Mouse (Mus musculus) stomach, embryonic 14.5 days (tissue): ENCODE results near the gene Cplx2. TPM values are rescaled to one million over a fixed set of nuclear protein-coding genes. Genes with fewer than 3 reads are reported as not detected.

ENCODE experiments used
- ATAC-seq: fragments of 200-750 bp; cut with Nextera tagmentation; 2 replicates; pipeline ENCODE4 v1.8.0; 2017; ENCODE audit warnings: low read depth, moderate TSS enrichment; ENCODE audit not compliant: insufficient number of reproducible peaks, insufficient read depth, low FRiP score
- H3K27ac ChIP-seq: fragments of 300-500 bp; sonication (generic); 2 replicates; pipeline ENCODE4 v1.5.1; 2014; ENCODE audit warnings: mild to moderate bottlenecking, low read length, moderate library complexity, mixed read lengths
- H3K27me3 ChIP-seq: fragments of 300-500 bp; sonication (generic); 2 replicates; pipeline ENCODE4 v1.6.1; 2014; ENCODE audit warnings: low read length, control low read depth, mixed read lengths; ENCODE audit not compliant: control insufficient read depth, insufficient read depth
- H3K36me3 ChIP-seq: fragments of 300-500 bp; sonication (generic); 2 replicates; pipeline ENCODE4 v1.6.1; 2014; ENCODE audit warnings: mild to moderate bottlenecking, control low read depth, low read length, moderate library complexity, mixed read lengths; ENCODE audit not compliant: control insufficient read depth, insufficient read depth
- H3K4me1 ChIP-seq: fragments of 300-500 bp; sonication (generic); 2 replicates; pipeline ENCODE4 v1.6.1; 2014; ENCODE audit warnings: low read length, control low read depth, mixed read lengths; ENCODE audit not compliant: control insufficient read depth, insufficient read depth
- H3K4me2 ChIP-seq: fragments of 300-500 bp; sonication (generic); replicated peaks from 2 replicates; pipeline ENCODE4 v1.6.1; 2014; ENCODE audit warnings: low read depth, low read length, control low read depth
- H3K4me3 ChIP-seq: fragments of 300-500 bp; sonication (generic); 2 replicates; pipeline ENCODE4 v1.5.1; 2014; ENCODE audit warnings: low read depth, low read length, control low read depth
- H3K9ac ChIP-seq: fragments of 300-500 bp; sonication (generic); replicated peaks from 2 replicates; pipeline ENCODE4 v1.6.1; 2014; ENCODE audit warnings: low read depth, mild to moderate bottlenecking, control low read depth, low read length, moderate library complexity, mixed read lengths
- H3K9me3 ChIP-seq: fragments of 300-500 bp; sonication (generic); 2 replicates; pipeline ENCODE4 v1.6.1; 2016; ENCODE audit warnings: low read depth, low read length, control low read depth; ENCODE audit not compliant: control insufficient read depth
- WGBS: fragments of 180-500 bp; shearing (Covaris S2); extraction: QIAGEN DNeasy Blood & Tissue Kit; methylation state at CpG from one replicate; pipeline ENCODE4 v1.1.7; 2014; 5-methylcytosine and 5-hydroxymethylcytosine counted together
- polyA plus RNA-seq: library from polyadenylated mRNA; unstranded; fragments of >200 nt; fragmentation: Nextera tagmentation; extraction: Ambion mirVana; gene quantifications from 2 replicates; pipeline ENCODE4 v1.2.1, GENCODE M21; 2014

Gene Cplx2
- 7.7 and 8.7 TPM in 2 replicates for polyA plus RNA-seq

DNA sequence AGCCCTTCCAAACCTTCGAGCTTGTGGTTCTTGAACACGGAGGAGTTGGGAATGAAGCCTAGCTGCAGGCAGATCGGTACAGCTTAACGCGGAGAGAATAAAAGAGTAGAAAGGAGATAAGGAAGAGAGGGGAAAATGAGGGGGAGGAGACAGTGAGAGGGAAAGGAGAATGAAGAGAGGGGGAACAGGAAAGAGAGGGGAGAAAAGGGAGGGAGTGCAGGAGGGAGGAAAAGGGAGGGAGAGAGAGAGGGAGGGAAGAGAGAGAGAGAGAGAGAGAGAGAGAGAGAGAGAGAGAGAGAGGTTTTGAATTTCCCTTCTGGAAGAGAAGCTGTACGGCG, at the start of gene Cplx2:
Gene Cplx2, plus strand, starts transcription at position 301 of the 338 bp plus-strand sequence.
- peak within 1 kb of the TSS; percentile 49 for H3K4me2 ChIP-seq
- H3K4me3 ChIP-seq, result peak within 1 kb of the TSS; percentile 27
- 1% methylated on average over 7 of the region's 7 CpGs for WGBS
- no peak for ATAC-seq
- H3K9me3 ChIP-seq, result no peaks in the 10 kb centered on the region
- no peaks in the 10 kb centered on the region for H3K27me3 ChIP-seq
- H3K36me3 ChIP-seq, result no peaks in the 10 kb centered on the region
- H3K27ac ChIP-seq, result peak within 1 kb of the TSS; percentile 33; the same call in 1 of the 2 replicates
- peaks cover 26% of the 10 kb centered on the region for H3K4me1 ChIP-seq
- H3K9ac ChIP-seq, result no peak within 1 kb of the TSS

DNA sequence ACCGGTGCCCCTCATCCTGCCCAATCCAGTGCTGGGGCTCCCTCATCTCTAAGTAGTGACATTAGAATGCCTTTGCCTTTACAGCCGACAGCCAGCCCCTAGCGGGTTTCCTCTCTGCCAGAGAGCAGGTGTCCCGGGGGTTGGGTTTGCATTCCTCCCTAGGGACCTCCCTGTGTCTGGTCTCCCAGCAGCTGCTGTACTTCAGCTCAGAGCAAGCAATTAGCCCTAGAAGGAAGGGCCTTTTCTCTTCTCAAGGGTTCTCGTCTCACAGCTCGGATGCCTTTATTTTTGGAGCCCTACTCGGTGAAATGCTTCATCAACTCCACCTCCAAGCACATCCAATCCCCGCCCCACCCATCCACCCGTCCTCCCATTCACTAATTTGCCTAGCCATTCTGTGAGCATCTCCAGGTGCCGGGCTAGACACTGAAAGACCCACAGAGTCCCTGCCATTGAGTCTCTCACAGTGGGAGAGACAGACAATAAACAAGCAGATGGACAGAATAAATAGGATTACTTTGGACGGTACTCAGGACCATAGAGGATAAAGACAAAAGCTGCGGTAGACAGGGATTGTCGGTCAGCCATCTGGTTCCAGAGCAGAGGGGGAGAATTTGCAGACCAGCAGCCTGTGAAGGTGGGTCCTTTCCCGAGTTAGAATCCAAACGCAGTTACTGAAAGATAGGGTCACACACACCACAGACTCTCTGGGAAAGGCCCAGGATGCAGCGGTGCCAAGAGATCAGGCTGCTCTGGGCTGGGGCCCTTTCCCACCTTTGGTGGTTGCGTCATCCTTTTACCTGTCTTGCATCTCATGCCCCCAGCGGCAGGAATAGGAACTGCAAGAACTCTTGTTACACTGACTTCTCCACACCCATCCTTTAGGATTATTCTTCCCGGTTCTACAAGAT, 48.5 kb upstream of the Cplx2 start:
- WGBS, result 43% methylated on average over 19 of the region's 19 CpGs
- Histone ChIP-seq H3K9me3 (no peaks in the 10 kb centered on the region), H3K4me2 (no peak overlapping the region), H3K4me3 (no peak overlapping the region), H3K27me3 (no peaks in the 10 kb centered on the region), H3K9ac (no peak overlapping the region), H3K27ac (no peak overlapping the region), H3K4me1 (peaks cover 7% of the 10 kb centered on the region; the same call in 1 of the 2 replicates), H3K36me3 (no peaks in the 10 kb centered on the region)
- ATAC-seq, result no peak

DNA sequence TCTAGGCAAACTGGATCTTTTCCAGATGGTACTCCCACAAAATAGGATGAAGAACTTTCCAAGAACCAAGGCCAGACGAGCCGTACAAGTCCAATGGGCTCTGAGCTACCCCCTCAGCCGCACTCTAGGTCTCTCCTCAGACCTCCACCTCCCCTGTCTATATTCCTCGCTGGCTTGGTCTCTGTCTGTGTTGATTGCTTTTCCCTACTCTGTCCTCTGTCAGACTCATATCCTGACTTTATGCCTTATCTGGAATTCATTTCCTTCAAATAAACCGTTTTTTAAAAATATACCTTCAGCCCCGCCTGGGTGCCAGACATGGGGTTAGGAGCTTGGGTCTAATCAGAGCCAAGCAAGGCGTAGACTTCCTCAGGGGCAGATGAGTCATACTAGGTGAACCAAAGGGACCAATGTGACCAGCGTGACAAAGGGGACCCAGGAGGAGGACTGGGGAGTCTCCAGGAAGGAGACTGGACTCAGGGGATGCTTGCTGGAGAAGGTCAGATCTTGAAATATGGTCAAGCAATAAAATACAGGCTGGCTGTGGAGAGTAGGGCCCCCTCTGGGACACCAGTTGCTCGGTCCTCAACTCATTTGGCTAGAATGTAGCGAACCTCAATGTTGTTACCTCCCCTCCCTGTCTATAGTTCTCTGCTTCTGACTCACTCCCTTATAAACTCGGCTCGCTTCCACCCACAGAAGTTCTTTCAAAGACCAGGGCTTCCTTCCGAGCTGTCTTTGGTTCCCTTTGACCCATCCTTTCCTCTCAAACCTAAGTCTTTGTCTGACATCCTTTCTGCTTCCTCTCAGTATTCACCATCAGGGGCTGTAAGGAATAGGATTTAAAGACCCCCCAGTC, 47.6 kb upstream of the Cplx2 start:
- no peak overlapping the region for H3K27ac ChIP-seq
- H3K4me1 ChIP-seq, result peaks cover 7% of the 10 kb centered on the region; the same call in 1 of the 2 replicates
- ATAC-seq, result no peak
- whole genome bisulfite sequencing, result 77% methylated on average over 13 of the region's 13 CpGs
- no peak overlapping the region for H3K9ac ChIP-seq
- H3K9me3 ChIP-seq, result no peaks in the 10 kb centered on the region
- H3K4me2 ChIP-seq, result no peak overlapping the region
- no peaks in the 10 kb centered on the region for H3K36me3 ChIP-seq
- H3K27me3 ChIP-seq, result no peaks in the 10 kb centered on the region
- no peak overlapping the region for H3K4me3 ChIP-seq

DNA sequence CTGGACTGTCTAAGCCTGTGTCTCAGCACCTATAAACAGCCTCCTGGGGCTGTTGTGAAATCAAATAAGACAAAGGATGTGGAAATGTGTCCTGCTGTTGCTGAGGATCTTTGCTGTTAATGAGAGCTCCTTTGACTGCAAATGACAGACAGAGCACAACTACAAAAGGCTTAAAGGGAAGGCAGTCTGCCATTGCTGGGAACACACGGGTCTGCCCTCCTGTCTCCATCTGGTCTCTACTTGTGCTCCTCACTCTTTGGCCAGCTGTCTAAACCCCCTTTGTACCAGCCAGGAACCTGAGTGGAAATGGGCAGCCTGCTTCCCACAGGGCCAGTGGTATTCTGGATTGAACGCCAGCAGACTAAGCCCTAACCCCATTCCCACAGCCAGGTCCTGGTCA, 47.0 kb upstream of the Cplx2 start:
- H3K9ac ChIP-seq, result no peak overlapping the region
- H3K27me3 ChIP-seq, result no peaks in the 10 kb centered on the region
- no peak overlapping the region for H3K4me2 ChIP-seq
- H3K4me1 ChIP-seq, result peaks cover 7% of the 10 kb centered on the region; the same call in 1 of the 2 replicates
- no peak overlapping the region for H3K4me3 ChIP-seq
- no peak overlapping the region for H3K27ac ChIP-seq
- no peaks in the 10 kb centered on the region for H3K36me3 ChIP-seq
- no peak for ATAC-seq
- WGBS, result 78% methylated on average over 2 of the region's 2 CpGs
- H3K9me3 ChIP-seq, result no peaks in the 10 kb centered on the region

DNA sequence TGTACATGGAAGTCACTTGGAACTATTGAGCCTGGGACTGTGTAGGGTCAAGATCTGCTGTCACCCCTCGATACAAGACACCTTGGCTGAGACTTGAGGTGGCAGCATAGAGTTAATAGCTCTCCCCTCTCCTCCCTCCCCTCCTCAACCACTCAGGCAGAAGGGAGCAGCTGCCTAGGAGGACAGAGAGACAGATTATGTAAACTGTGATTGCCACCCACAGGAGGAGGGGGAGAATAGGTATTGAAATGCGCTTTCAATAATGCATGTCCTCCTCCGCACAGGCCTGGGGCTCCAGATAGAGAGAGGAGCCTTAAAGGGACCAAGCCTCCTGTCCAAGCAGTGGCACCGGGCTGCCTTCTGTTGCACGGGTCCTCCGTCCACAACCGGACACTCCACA, 45.3 kb upstream of the Cplx2 start:
- no peaks in the 10 kb centered on the region for H3K27me3 ChIP-seq
- no peak overlapping the region for H3K4me2 ChIP-seq
- no peak overlapping the region for H3K4me3 ChIP-seq
- 51% methylated on average over 7 of the region's 7 CpGs for WGBS
- H3K36me3 ChIP-seq, result no peaks in the 10 kb centered on the region
- no peak overlapping the region for H3K27ac ChIP-seq
- H3K9ac ChIP-seq, result no peak overlapping the region
- peaks cover 7% of the 10 kb centered on the region; the same call in 1 of the 2 replicates for H3K4me1 ChIP-seq
- no peaks in the 10 kb centered on the region for H3K9me3 ChIP-seq
- ATAC-seq, result no peak

DNA sequence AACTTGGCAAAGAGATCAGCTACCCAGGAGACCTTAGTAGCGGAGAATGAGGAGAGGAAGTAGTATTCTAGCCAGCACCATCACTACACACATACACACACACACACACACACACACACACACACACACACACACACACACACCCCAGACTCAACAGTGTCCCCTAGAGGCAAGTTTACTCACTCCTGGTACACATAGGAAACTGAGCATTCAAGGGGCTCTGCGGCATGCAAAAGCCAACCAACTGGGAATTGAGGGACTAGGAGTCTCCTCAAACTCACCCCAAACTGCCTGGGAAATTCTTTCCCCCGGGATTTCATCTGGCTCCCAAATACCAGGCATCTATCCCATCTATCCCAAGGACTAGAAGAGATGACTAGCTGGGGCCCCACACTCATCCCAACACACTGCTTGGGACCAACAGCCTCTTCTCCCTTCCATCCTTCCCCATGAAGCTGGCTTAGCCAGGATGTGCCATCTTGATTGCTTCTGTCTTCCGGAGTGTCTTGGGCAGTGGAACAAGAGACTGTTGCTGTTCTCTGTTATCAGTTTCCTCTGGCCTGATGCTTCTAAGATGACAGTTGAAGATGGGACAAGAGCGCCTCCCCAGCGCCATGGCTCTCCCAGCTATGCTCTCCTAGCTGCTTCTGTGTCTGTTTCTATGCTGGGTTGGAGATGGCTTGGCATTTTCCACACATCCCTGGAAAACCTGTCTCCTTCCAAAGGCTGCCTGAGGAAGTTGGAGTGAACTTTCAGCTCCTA, 44.3 kb upstream of the Cplx2 start:
- no peaks in the 10 kb centered on the region for H3K9me3 ChIP-seq
- 84% methylated on average over 6 of the region's 6 CpGs for WGBS
- ATAC-seq, result no peak
- H3K36me3 ChIP-seq, result no peaks in the 10 kb centered on the region
- H3K4me1 ChIP-seq, result peaks cover 18% of the 10 kb centered on the region
- H3K4me3 ChIP-seq, result no peak overlapping the region
- H3K27ac ChIP-seq, result no peak overlapping the region
- H3K4me2 ChIP-seq, result no peak overlapping the region
- H3K9ac ChIP-seq, result no peak overlapping the region
- no peaks in the 10 kb centered on the region for H3K27me3 ChIP-seq

DNA sequence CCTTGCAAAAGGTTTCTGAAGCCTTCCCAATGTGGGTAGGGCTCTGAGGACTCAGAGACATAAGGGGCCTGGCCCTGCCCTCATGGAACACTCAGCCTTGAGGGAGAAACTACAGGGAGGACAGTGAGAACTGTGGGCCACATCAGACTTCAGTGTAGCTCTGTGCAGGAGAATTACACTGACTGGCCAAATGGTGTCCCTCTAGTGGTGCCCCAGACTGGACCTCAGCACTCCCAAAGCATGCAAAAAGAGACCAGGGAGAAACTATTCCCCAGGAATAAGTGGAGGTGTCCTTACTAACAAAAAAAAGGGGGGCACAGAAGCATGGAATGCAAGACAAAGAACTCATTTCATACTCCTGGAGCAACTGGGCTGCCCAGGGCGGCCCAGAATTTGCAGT, 43.1 kb upstream of the Cplx2 start:
- Histone ChIP-seq H3K9ac (no peak overlapping the region), H3K36me3 (no peaks in the 10 kb centered on the region), H3K4me1 (peaks cover 25% of the 10 kb centered on the region), H3K4me2 (no peak overlapping the region), H3K9me3 (no peaks in the 10 kb centered on the region), H3K4me3 (no peak overlapping the region), H3K27ac (no peak overlapping the region), H3K27me3 (no peaks in the 10 kb centered on the region)
- ATAC-seq, result no peak
- whole genome bisulfite sequencing, result 90% methylated on average over 1 of the region's 1 CpGs

DNA sequence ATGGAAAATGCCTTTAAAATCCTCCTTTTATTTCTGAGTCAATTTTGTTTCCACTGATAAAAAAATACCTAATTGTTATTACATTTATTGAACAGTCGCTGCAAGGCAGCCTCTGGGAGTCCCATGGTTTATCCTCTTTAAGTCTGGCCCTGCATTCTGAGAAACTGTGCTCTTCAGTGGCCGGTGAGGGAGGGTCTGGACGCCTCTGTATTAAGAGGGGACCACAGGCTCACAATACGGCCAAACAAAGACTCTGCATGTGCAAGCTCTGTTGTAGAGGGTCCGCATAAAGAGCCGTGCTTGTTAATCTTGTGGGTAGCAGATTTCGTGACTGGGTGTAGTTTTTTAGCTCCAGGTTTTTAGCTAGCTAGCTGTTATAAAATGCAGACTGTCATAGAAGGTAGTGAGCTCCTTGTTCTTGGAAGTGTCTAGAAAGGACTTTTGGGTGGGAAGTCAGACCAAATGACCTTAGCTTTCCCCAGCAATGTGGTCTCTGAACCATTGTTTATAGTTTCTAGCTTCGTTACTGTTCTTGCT, 42.1 kb upstream of the Cplx2 start:
- 44% methylated on average over 8 of the region's 8 CpGs for WGBS
- H3K9me3 ChIP-seq, result no peaks in the 10 kb centered on the region

More for the DNA sequence above, 42.1 kb upstream of the Cplx2 start:
- no peaks in the 10 kb centered on the region for H3K27me3 ChIP-seq
- H3K4me3 ChIP-seq, result no peak overlapping the region
- no peak overlapping the region for H3K27ac ChIP-seq
- H3K36me3 ChIP-seq, result no peaks in the 10 kb centered on the region
- peaks cover 25% of the 10 kb centered on the region for H3K4me1 ChIP-seq
- H3K4me2 ChIP-seq, result no peak overlapping the region
- H3K9ac ChIP-seq, result no peak overlapping the region
- ATAC-seq, result no peak
